Mouse (Mus musculus): ENCODE measurements around the gene Hist2h2aa1.

DNA sequence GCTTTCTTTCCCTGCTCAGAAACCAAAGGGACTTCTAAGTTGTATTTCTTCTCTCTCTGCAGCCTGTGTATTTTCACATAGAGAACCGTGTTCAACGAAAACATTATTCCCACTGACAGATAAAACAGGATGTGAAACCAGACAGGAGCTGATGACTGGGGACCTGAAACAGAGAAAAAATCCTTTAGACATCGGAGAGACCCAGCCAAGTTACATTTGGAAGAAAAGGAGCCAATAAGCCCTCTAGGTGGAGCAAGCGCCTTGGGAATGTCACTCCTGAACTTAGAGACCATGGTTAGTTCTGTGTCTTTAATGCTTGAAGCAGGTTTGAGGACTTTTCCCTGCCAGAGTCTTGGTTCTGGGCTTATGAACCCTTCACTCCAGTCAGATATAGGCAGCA lies 39.2 kb downstream of the Hist2h2aa1 start:
- TF ChIP-seq CTCF (IDR thresholded peaks at IDR 0.05; ENCODE audit: low read depth, low read length) (no peak), GATA1 (IDR thresholded peaks at IDR 0.05; ENCODE audit: borderline replicate concordance, low read length) (no peak), TAL1 (conservative IDR thresholded peaks at IDR 0.05; ENCODE audit: low read depth, low read length) (no peak)
